Mouse (Mus musculus): ENCODE data around the gene Ifitm3.

- TF ChIP-seq CTCF (IDR thresholded peaks at IDR 0.05; ENCODE audit: borderline replicate concordance, control insufficient read depth, extremely low read depth, insufficient read depth, low read length, poor library complexity) (no peak), POLR2A (IDR thresholded peaks at IDR 0.05; ENCODE audit: control insufficient read depth, extremely low read depth, insufficient read depth, low read length, poor library complexity) (no peak)
Observed at GRCm38 (mm10) chr7:141024865-141025838, 14.6 kb upstream of the Ifitm3 start.

Data from thymus, adult 2 months (tissue).